Comparison of ENCODE assay signal across 16 mouse cellular contexts in the genomic region with DNA sequence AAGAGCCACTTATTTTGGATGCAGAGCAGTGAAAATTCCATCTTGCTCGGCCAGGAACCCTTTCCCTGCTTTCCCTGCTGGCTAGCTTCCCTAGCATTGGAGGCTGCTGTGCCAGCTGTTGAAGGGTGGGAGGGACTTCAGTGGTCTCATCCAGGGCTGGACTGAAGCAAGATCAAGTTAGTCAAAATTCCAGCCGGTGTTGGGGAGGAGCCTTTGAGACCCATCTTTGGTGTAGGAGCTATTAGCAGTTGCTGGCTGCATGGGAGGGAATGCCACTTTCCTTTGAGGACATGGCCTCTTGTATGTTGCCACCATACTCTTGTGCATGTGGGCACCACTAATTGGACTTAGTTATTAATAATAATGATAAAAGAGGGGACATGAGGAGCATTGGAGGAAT.
"Had no signal": no experiment of that assay in that cellular context is flagged by ENCODE, and none has a peak within 500 bp of the region (broad histone marks: within the 10 kb centered on the region; RNA-seq: fewer than 3 reads in every experiment).

No protein-coding gene starts in this region.

- H3K4me2 ChIP-seq: lung, embryonic 14.5 days; midbrain, embryonic 13.5 days; midbrain, embryonic 15.5 days; neural tube, embryonic 13.5 days; neural tube, embryonic 15.5 days had no signal

- H3K9me3 ChIP-seq: midbrain, embryonic 10.5 days; midbrain, embryonic 13.5 days; midbrain, embryonic 15.5 days; neural tube, embryonic 13.5 days; neural tube, embryonic 15.5 days had no signal

- H3K36me3 ChIP-seq: midbrain, embryonic 10.5 days; midbrain, embryonic 13.5 days; midbrain, embryonic 15.5 days; neural tube, embryonic 13.5 days; neural tube, embryonic 15.5 days had no signal

- ATAC-seq: midbrain, embryonic 13.5 days; midbrain, embryonic 15.5 days had no signal

- H3K4me1 ChIP-seq: midbrain, embryonic 10.5 days; midbrain, embryonic 13.5 days; midbrain, embryonic 15.5 days; neural tube, embryonic 13.5 days had no signal

- H3K27me3 ChIP-seq: midbrain, embryonic 13.5 days; neural tube, embryonic 13.5 days; neural tube, embryonic 15.5 days had no signal

- H3K4me3 ChIP-seq: midbrain, embryonic 10.5 days; midbrain, embryonic 13.5 days; midbrain, embryonic 15.5 days; myocyte; neural tube, embryonic 13.5 days; neural tube, embryonic 15.5 days had no signal

- H3K9ac ChIP-seq: lung, embryonic 14.5 days; midbrain, embryonic 13.5 days; midbrain, embryonic 15.5 days; neural tube, embryonic 13.5 days; neural tube, embryonic 15.5 days had no signal

- DNase-seq: lung, adult 18-20 months; lung, embryonic 14.5 days; retina, postnatal 1 day; right cerebral cortex, adult 18-20 months; right cerebral cortex, postnatal 25 days; right cerebral cortex, postnatal 4 days; spleen, adult 18-20 months; thymus, adult 18-20 months; thymus, postnatal 14 days; thymus, postnatal 36 days had no signal

- H3K27ac ChIP-seq: midbrain, embryonic 10.5 days; midbrain, embryonic 13.5 days; midbrain, embryonic 15.5 days; neural tube, embryonic 13.5 days; neural tube, embryonic 15.5 days had no signal
